Mouse (Mus musculus): Measurements from ENCODE around the gene Sbds.

DNA sequence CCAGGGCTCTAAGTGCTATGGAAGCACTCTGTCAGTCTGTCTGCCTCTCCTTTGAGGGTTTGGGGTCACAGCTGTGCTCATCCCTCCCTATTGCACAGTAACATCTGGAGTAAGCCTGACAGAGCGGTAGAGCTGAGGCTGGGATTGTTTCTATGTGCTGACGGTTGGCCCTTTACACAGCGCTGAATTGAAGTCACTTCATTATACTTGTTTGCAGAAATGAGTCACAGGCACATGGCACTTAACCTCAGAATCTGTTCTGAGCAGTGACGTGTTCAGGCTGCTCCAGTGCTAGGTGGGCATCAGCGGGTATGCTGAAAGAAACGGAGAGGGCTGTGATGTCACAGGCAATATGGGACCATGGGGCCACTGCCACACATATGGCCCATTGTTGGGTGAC is 17.7 kb upstream of the Sbds start:
- no peak for TF ChIP-seq POLR2A (IDR thresholded peaks at IDR 0.05; ENCODE audit: insufficient read depth, low read depth, low read length)
- TF ChIP-seq CTCF (IDR thresholded peaks at IDR 0.05; ENCODE audit: insufficient read depth, low read depth, low read length): no peak

Measured in olfactory bulb, adult 2 months (tissue).